ENCODE assay signal across 27 mouse cellular contexts in the genomic region with DNA sequence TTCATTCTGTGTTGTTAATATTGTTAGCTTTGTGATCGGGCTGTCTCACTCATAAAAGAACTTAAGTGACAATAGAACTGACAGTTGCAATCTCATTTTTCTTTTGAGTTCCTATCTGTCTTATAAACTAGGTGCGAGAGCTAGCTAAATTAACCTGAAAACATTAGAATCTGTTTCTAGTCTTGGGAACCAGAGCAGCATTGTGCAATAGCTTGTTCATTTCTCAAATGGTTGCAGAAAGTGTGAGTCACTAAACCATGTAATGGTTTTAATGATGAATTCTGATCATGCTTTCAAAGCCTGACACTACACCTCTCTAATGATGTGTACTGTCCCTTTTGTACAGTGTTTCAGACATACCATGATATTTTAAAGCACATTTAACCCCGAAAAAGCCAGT.
"Had no signal": no experiment of that assay in that cellular context is flagged by ENCODE, and none has a peak within 500 bp of the region (broad histone marks: within the 10 kb centered on the region; RNA-seq: fewer than 3 reads in every experiment).

No protein-coding gene starts in this region.

- ATAC-seq: hindbrain, postnatal 0 days; intestine, embryonic 16.5 days; liver, embryonic 12.5 days had no signal

- H3K4me2 ChIP-seq: heart, embryonic 11.5 days; heart, embryonic 13.5 days; heart, embryonic 15.5 days; hindbrain, embryonic 13.5 days; hindbrain, embryonic 15.5 days; kidney, embryonic 15.5 days; limb, embryonic 13.5 days; limb, embryonic 15.5 days; liver, embryonic 12.5 days had no signal

- H3K4me1 ChIP-seq: heart, embryonic 13.5 days; heart, embryonic 15.5 days; hindbrain, embryonic 13.5 days; hindbrain, embryonic 15.5 days; kidney, embryonic 15.5 days; limb, embryonic 15.5 days; liver, embryonic 12.5 days had no signal

- H3K36me3 ChIP-seq: heart, embryonic 13.5 days; heart, embryonic 15.5 days; hindbrain, embryonic 13.5 days; hindbrain, embryonic 15.5 days; kidney, embryonic 15.5 days; limb, embryonic 13.5 days; limb, embryonic 15.5 days; liver, embryonic 12.5 days had no signal

- H3K27me3 ChIP-seq: heart, embryonic 13.5 days; heart, embryonic 15.5 days; hindbrain, embryonic 13.5 days; hindbrain, embryonic 15.5 days; kidney, embryonic 15.5 days; limb, embryonic 13.5 days; limb, embryonic 15.5 days; liver, embryonic 12.5 days had no signal

- H3K9me3 ChIP-seq: heart, embryonic 13.5 days; heart, embryonic 15.5 days; hindbrain, embryonic 13.5 days; hindbrain, embryonic 15.5 days; kidney, embryonic 15.5 days; limb, embryonic 13.5 days; limb, embryonic 15.5 days; liver, embryonic 12.5 days had no signal

- DNase-seq: gastrocnemius, postnatal 14 days; gastrocnemius, postnatal 36 days; heart, adult 11 months; heart, adult 2 months; heart, postnatal 14 days; heart, postnatal 36 days; kidney, adult 11 months; kidney, adult 2 months; kidney, adult 9 months; kidney, postnatal 14 days; kidney, postnatal 36 days; layer of hippocampus, adult 9-11 months; layer of hippocampus, postnatal 36 days; left cerebral cortex, postnatal 4 days had no signal

- H3K4me3 ChIP-seq: heart, adult 2 months; heart, embryonic 13.5 days; heart, embryonic 15.5 days; hindbrain, embryonic 13.5 days; hindbrain, embryonic 15.5 days; kidney, embryonic 15.5 days; limb, embryonic 13.5 days; limb, embryonic 15.5 days; liver, embryonic 12.5 days had no signal

- H3K9ac ChIP-seq: heart, embryonic 13.5 days; heart, embryonic 15.5 days; hindbrain, embryonic 13.5 days; hindbrain, embryonic 15.5 days; kidney, embryonic 15.5 days; limb, embryonic 13.5 days; limb, embryonic 15.5 days; liver, embryonic 12.5 days; liver, embryonic 14.5 days had no signal

- H3K27ac ChIP-seq: heart, adult 2 months; heart, embryonic 13.5 days; heart, embryonic 15.5 days; hindbrain, embryonic 13.5 days; hindbrain, embryonic 15.5 days; hindbrain, postnatal 0 days; kidney, embryonic 15.5 days; kidney, postnatal 0 days; limb, embryonic 13.5 days; limb, embryonic 15.5 days; liver, embryonic 12.5 days; liver, embryonic 14.5 days had no signal
